Mouse (Mus musculus): ENCODE results near the gene Crct1.

DNA sequence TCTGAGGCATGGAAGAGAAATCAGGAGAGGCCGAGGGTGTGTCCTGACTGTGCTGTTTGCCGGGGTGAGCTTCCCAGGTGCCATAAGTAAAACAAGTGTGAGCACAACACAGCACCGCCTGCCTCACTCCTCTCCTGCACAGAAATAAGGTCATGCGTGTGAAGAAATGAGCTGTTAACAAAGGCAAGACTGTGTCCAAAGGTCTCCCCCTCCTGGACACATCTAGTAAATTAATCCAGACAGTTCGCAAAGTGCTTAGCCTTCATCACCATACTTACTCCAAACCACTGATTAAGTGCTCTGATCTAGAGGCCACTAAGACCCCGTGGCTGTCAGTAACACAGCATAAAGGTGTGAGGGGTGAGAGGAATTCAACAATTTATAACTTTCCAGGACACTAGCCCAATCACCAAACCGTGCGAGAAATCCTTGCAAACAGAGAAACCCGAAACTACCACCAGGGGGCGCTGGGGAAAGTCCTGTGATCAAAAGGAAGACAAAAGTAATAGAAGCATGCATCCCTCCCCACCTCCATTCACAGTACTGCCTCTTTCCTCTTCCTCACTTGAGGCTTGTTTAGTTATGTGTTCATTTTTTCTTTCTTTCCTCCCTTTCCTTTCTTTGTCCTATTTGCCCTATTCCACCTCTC, 37.5 kb upstream of the Crct1 start:
- peak; percentile 52 to 54 (median 53) for TF ChIP-seq CTCF (IDR thresholded peaks at IDR 0.05 in 2 of 3, conservative IDR thresholded peaks at IDR 0.05 in 1 of 3; ENCODE audit: control insufficient read depth in 1 of 3, insufficient read depth in 1 of 3, low read depth in 2 of 3, low read length in 3 of 3, poor library complexity in 1 of 3, severe bottlenecking in 1 of 3)
- TF ChIP-seq MEF2A (IDR thresholded peaks at IDR 0.05; ENCODE audit: extremely low read depth, insufficient replicate concordance, low read depth, low read length, poor library complexity, severe bottlenecking), result no peak
- peak; percentile 2; the same call in 1 of the 2 replicates for TF ChIP-seq RAD21 (IDR thresholded peaks at IDR 0.05; ENCODE audit: low read depth, low read length)
- TF ChIP-seq POLR2A (IDR thresholded peaks at IDR 0.05; ENCODE audit: control insufficient read depth in 1 of 2, insufficient read depth in 1 of 2, low read depth in 1 of 2, low read length in 2 of 2, poor library complexity in 1 of 2), result no peak
- no peak for TF ChIP-seq UBTF (IDR thresholded peaks at IDR 0.05; ENCODE audit: borderline replicate concordance, insufficient read depth, low read depth, low read length)
- TF ChIP-seq EP300 (IDR thresholded peaks at IDR 0.05; ENCODE audit: low read depth in 1 of 2, low read length in 2 of 2), result no peak
- TF ChIP-seq TBP (IDR thresholded peaks at IDR 0.05; ENCODE audit: low read depth, low read length), result no peak
- no peak for TF ChIP-seq MAX (IDR thresholded peaks at IDR 0.05; ENCODE audit: low read length)
- TF ChIP-seq SMC3 (IDR thresholded peaks at IDR 0.05; ENCODE audit: low read depth, low read length), result peak; percentile 45
- no peak for TF ChIP-seq TCF12 (IDR thresholded peaks at IDR 0.05; ENCODE audit: low read depth, low read length)
- TF ChIP-seq POLR2AphosphoS5 (IDR thresholded peaks at IDR 0.05; ENCODE audit: borderline replicate concordance, low read depth, low read length), result no peak
- no peak for TF ChIP-seq NELFE (IDR thresholded peaks at IDR 0.05; ENCODE audit: low read depth, low read length)
- no peak for TF ChIP-seq POLR2AphosphoS2 (IDR thresholded peaks at IDR 0.05; ENCODE audit: low read length)
- no peak for TF ChIP-seq ZNF384 (IDR thresholded peaks at IDR 0.05; ENCODE audit: low read depth, low read length)
